Mouse (Mus musculus): Measurements from ENCODE around the gene Srp14.

The Srp14 gene

DNA sequence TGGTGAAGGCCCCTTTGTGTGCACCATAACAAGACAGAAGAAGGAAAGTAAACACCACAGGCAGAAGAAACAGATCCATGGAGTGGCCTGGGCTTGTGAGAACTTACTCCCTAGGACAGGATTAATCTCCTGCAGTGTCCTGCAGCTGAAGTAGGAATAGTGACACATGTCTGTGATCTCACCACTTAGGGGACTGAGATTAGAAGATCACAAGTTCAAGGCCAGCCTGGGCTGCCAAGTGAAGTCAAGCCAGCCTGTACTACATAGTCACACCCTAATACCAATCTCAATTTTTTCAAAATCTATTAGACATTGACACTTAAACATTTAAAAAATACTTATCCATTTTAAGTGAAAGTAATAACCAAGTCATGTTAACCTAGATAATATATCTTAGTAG is 11.2 kb downstream of the Srp14 start:
- no peaks in the 10 kb centered on the region for H3K27me3 ChIP-seq (ENCODE audit: control insufficient read depth, insufficient read depth, low read length, poor library complexity, severe bottlenecking)
- H3K36me3 ChIP-seq (ENCODE audit: control insufficient read depth, insufficient read depth, low read length, poor library complexity, severe bottlenecking) = no peaks in the 10 kb centered on the region; the same call in none of the 2 replicates
- DNase-seq (ENCODE audit: low read depth, low spot score) = no peak

DNA sequence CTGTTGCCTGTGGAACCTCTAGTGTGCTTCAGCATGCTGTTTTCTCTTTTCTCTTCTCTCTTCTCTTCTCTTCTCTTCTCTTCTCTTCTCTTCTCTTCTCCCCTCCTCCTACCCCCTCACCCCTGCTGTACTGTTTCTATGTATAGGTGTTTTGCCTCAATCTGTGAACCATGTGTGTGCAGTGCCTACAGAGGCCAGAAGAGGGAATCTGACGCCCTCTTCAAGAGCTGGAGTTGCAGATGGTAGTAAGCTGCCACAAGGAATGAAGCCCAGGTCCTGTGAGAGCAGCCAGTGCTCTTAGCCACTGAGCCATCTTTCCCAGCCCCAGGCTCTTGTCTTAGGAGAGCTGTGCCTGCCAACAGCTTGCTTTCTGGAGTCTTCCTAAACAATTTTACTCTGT is 12.9 kb downstream of the Srp14 start:
- peaks cover 3% of the 10 kb centered on the region for H3K36me3 ChIP-seq (ENCODE audit: control insufficient read depth, insufficient read depth, low read length, poor library complexity, severe bottlenecking)
- DNase-seq (ENCODE audit: low read depth, low spot score) = peak; percentile 29
- H3K27me3 ChIP-seq (ENCODE audit: control insufficient read depth, insufficient read depth, low read length, poor library complexity, severe bottlenecking) = no peaks in the 10 kb centered on the region

GRCm38 (mm10) chr2:118465894-118466293 is 13.6 kb downstream of the Srp14 start:
- Histone ChIP-seq H3K27me3 (ENCODE audit: control insufficient read depth, insufficient read depth, low read length, poor library complexity, severe bottlenecking) (no peaks in the 10 kb centered on the region), H3K36me3 (ENCODE audit: control insufficient read depth, insufficient read depth, low read length, poor library complexity, severe bottlenecking) (peaks cover 3% of the 10 kb centered on the region)
- DNase-seq (ENCODE audit: low read depth, low spot score) = no peak

DNA sequence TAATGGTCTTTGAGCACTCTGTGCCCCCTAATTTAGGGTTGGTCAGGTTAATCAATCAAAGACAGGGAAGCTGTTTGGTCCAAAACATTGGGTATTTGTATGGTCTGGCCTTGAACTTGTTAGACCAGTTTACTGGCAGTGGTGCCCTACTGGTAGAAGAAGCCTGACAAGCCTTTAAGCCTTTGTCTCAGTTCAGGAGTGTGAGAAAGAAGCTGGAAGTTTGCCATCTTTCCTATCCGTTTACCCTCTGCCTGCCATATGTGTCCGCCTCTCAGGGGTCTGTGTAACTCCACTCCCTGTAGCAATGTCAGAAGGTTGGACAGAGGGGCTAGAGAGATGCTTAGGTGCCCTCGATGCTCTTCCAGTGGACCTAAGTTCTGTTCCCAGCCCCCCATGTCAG is 15.1 kb downstream of the Srp14 start:
- Histone ChIP-seq H3K36me3 (ENCODE audit: control insufficient read depth, insufficient read depth, low read length, poor library complexity, severe bottlenecking) (peaks cover 3% of the 10 kb centered on the region), H3K27me3 (ENCODE audit: control insufficient read depth, insufficient read depth, low read length, poor library complexity, severe bottlenecking) (no peaks in the 10 kb centered on the region)
- no peak for DNase-seq (ENCODE audit: low read depth, low spot score)

GRCm38 (mm10) chr2:118463480-118463879 is 16.0 kb downstream of the Srp14 start:
- peaks cover 3% of the 10 kb centered on the region for H3K36me3 ChIP-seq (ENCODE audit: control insufficient read depth, insufficient read depth, low read length, poor library complexity, severe bottlenecking)
- no peaks in the 10 kb centered on the region for H3K27me3 ChIP-seq (ENCODE audit: control insufficient read depth, insufficient read depth, low read length, poor library complexity, severe bottlenecking)
- no peak for DNase-seq (ENCODE audit: low read depth, low spot score)

DNA sequence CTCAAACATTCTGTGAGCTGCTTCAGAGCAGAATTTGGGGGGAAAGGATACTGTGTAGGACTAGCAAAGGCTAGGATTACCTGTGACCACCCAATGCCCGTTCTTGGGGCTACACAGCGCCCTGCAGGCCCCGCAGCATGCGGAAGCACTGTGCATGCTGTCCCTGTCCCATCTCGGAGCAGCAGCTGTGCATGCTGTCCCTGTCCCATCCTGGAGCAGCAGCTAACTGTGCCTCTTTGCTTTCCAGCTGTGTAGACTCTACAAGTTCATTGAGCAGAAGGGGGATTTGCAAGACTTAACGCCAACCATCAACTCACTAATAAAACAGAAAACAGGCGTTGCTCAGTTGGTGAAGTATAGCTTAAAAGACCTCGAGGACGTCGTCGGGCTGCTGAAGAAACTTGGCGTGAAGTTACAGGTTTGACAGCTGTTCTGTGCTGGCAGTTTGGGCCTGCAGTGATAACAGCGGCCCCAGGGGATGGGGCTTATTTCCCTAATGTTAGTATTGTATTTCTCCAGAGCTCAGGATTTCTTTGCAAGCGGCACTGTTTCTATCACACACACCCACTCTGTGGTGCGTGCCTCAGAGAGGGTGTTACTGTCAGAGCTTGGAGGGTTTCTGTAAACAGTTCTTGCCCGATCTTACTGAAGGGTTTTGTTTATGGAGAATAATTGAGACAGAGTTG is 17.9 kb downstream of the Srp14 start:
- DNase-seq (ENCODE audit: low read depth, low spot score) = no peak
- Histone ChIP-seq H3K27me3 (ENCODE audit: control insufficient read depth, insufficient read depth, low read length, poor library complexity, severe bottlenecking) (no peaks in the 10 kb centered on the region), H3K36me3 (ENCODE audit: control insufficient read depth, insufficient read depth, low read length, poor library complexity, severe bottlenecking) (peaks cover 6% of the 10 kb centered on the region; the same call in 1 of the 2 replicates)

GRCm38 (mm10) chr2:118457463-118458261 is 21.8 kb downstream of the Srp14 start:
- Histone ChIP-seq H3K27me3 (ENCODE audit: control insufficient read depth, insufficient read depth, low read length, poor library complexity, severe bottlenecking) (no peaks in the 10 kb centered on the region), H3K36me3 (ENCODE audit: control insufficient read depth, insufficient read depth, low read length, poor library complexity, severe bottlenecking) (peaks cover 10% of the 10 kb centered on the region; the same call in 1 of the 2 replicates)
- no peak for DNase-seq (ENCODE audit: low read depth, low spot score)

- no peak for DNase-seq (ENCODE audit: low read depth, low spot score)
- Histone ChIP-seq H3K36me3 (ENCODE audit: control insufficient read depth, insufficient read depth, low read length, poor library complexity, severe bottlenecking) (peaks cover 8% of the 10 kb centered on the region; the same call in 1 of the 2 replicates), H3K27me3 (ENCODE audit: control insufficient read depth, insufficient read depth, low read length, poor library complexity, severe bottlenecking) (no peaks in the 10 kb centered on the region)
Measured at GRCm38 (mm10) chr2:118457029-118457428, 22.5 kb downstream of the Srp14 start.

DNA sequence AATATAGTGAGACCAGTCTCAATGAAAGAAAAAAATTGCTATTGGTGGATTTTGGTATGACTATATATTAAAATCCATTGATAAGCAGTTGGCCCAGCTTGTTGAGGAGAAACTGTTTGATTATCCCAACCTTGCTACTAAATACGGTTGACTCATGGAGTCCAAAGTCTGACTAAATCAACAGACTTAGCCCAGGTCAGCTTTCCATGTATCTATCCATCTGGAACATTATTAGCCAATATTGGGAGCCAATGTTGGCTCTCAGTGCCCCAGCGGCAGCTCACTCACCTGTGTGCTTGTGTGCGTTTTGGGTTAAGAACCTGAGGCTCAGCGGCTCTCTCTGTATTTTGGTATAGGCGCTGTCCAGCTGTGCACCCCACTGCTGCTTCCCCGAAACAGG is 28.5 kb downstream of the Srp14 start:
- Histone ChIP-seq H3K27me3 (ENCODE audit: control insufficient read depth, insufficient read depth, low read length, poor library complexity, severe bottlenecking) (no peaks in the 10 kb centered on the region), H3K36me3 (ENCODE audit: control insufficient read depth, insufficient read depth, low read length, poor library complexity, severe bottlenecking) (peaks cover 11% of the 10 kb centered on the region; the same call in 1 of the 2 replicates)
- no peak for DNase-seq (ENCODE audit: low read depth, low spot score)

DNA sequence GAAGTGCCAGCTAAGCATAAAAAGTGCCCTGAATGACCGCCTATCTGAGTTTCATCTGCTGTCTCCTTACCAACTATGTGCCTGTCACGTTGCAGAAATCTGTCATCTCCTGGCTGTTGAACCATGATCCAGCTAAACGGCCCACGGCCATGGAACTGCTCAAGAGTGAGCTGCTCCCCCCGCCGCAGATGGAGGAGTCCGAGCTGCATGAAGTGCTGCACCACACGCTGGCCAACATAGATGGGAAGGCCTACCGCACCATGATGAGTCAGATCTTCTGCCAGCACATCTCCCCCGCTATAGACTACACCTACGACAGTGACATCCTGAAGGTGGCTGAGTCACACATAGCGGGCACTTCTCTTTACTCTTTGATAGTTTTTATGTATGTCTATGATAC is 31.3 kb downstream of the Srp14 start:
- no peak for DNase-seq (ENCODE audit: low read depth, low spot score)
- H3K27me3 ChIP-seq (ENCODE audit: control insufficient read depth, insufficient read depth, low read length, poor library complexity, severe bottlenecking) = no peaks in the 10 kb centered on the region

GRCm38 (mm10) chr2:118445696-118446674 is 33.5 kb downstream of the Srp14 start:
- no peak for DNase-seq (ENCODE audit: low read depth, low spot score)
- Histone ChIP-seq H3K36me3 (ENCODE audit: control insufficient read depth, insufficient read depth, low read length, poor library complexity, severe bottlenecking) (peaks cover 8% of the 10 kb centered on the region), H3K27me3 (ENCODE audit: control insufficient read depth, insufficient read depth, low read length, poor library complexity, severe bottlenecking) (no peaks in the 10 kb centered on the region)

More for the DNA sequence above, 31.3 kb downstream of the Srp14 start:
- peaks cover 9% of the 10 kb centered on the region for H3K36me3 ChIP-seq (ENCODE audit: control insufficient read depth, insufficient read depth, low read length, poor library complexity, severe bottlenecking)

DNA sequence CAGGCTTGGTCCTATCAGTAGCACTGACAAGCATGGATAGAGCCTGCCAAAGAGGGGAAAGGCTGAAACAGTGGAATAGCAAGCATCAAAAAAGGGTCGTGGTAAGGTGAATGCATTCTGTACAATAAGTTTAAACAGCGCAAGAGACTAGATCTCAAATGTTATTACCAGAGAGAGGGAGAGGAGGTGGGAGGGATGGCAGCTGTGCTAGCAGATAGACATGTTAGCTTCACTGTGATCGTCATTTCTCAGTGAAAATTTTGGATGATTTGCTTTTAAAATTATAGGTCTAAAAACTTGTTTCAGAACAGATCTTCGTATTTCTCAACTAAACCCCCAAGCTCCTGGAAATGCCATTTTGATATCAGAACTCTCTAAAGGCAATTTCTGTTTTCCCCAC is 36.8 kb downstream of the Srp14 start:
- H3K36me3 ChIP-seq (ENCODE audit: control insufficient read depth, insufficient read depth, low read length, poor library complexity, severe bottlenecking) = peaks cover 4% of the 10 kb centered on the region
- no peak for DNase-seq (ENCODE audit: low read depth, low spot score)
- H3K27me3 ChIP-seq (ENCODE audit: control insufficient read depth, insufficient read depth, low read length, poor library complexity, severe bottlenecking) = no peaks in the 10 kb centered on the region

DNA sequence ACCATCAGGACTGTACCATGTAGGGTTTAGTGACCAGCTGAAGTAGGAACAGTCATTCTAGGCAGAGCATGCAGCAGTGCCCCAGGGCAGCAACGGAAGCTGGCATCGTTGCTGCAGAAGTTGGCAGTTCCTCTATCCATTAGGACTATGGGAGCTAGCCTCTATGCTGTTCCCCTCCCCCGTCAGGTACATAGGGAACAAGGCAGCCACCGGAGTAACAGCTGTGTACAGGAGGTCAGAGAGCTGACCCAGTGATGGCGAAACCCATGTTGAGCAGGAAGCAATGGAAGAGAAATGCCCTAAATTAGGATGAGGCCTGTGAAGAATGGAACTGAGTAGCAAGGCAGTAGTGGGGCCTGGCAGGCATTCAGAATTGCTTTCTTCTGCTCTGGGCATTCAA is 37.3 kb downstream of the Srp14 start:
- DNase-seq (ENCODE audit: low read depth, low spot score) = no peak
- H3K36me3 ChIP-seq (ENCODE audit: control insufficient read depth, insufficient read depth, low read length, poor library complexity, severe bottlenecking) = peaks cover 4% of the 10 kb centered on the region
- no peaks in the 10 kb centered on the region for H3K27me3 ChIP-seq (ENCODE audit: control insufficient read depth, insufficient read depth, low read length, poor library complexity, severe bottlenecking)

DNA sequence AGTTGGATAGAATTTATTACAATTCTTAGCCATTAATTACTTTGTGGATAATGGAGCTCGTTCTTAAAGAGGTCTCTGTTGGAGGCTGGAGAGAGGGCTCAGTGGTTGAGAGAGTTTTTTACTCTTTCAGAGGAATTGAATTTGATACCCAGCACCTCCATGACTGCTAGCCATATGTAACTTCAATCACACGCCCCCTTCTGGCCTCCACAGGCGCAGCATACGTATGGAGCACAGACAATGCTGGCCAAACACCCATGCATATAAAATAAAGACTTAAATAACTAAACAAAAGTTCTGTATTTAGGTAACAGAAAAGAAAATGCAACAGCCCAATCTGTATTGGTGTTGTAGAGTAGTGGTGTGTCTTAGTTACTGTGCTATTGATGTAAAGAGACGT is 47.9 kb downstream of the Srp14 start:
- DNase-seq (ENCODE audit: low read depth, low spot score) = peak; percentile 70
- H3K36me3 ChIP-seq (ENCODE audit: control insufficient read depth, insufficient read depth, low read length, poor library complexity, severe bottlenecking) = peaks cover 18% of the 10 kb centered on the region
- H3K27me3 ChIP-seq (ENCODE audit: control insufficient read depth, insufficient read depth, low read length, poor library complexity, severe bottlenecking) = no peaks in the 10 kb centered on the region
